Mouse (Mus musculus): ENCODE data around the gene Gpr156. TPM values are rescaled to one million over a fixed set of nuclear protein-coding genes. Genes with fewer than 3 reads are reported as not detected.
"Not testable (repeated sequence)": the region's sequence is repeated elsewhere in the genome, so short reads cannot be mapped to it uniquely, and the experiment has no call there.

The Gpr156 gene
- polyA plus RNA-seq, 1 experiment from 2014 or later, result 1.1 TPM

DNA sequence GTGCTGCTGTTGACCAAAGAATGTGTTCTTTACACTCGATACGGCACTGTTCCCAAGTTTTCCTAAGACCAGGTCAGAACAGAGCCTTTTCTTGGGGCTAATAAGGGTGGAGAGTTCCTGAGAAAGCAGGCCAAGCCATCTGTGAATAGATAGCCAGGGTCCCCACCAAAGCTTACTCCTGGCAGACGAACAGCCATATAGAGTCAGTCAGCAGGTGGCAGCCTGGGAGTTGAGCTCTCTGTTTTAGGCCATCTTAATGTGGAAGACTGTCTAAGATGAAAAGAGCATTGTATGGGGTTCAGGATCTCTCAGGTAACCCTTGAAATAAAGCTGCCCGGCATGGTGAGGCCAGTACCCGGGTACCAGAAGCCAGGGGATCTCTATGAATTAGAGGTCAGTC is 116.8 kb downstream of the Gpr156 start:
- WGBS, result 86% methylated on average over 5 of the region's 5 CpGs
- H3K4me3 ChIP-seq, result no peak overlapping the region

DNA sequence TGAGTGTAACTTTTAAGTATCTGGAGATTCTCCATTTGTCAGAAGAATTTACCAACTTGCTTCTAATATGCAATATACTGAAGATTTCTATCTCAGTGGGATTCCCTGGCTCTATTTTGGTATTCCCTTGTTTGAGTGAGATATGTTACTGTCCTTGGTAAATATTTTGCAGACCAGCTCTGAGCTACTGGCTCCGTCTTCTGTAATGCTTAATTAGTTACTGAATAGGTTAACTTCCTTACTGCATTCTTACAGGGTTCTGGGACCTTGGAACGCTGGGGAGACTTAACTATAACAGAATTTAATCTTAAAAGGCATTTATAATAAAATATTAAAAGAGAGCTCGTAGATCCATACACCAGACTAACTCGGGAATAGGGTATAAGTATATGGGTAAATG is 121.8 kb downstream of the Gpr156 start:
- H3K4me3 ChIP-seq; H3K36me3 ChIP-seq; ATAC-seq (ENCODE audit: insufficient number of reproducible peaks, low FRiP score); H3K9me3 ChIP-seq (replicated peaks); H3K4me1 ChIP-seq (replicated peaks); H3K27ac ChIP-seq (ENCODE audit: poor library complexity, severe bottlenecking); H3K27me3 ChIP-seq (replicated peaks); H3K9ac ChIP-seq; H3K4me2 ChIP-seq: not testable (repeated sequence)
- 76% methylated on average over 4 of the region's 4 CpGs for WGBS

More for the DNA sequence above, 116.8 kb downstream of the Gpr156 start:
- Histone ChIP-seq H3K4me2 (no peak overlapping the region), H3K36me3 (no peaks in the 10 kb centered on the region), H3K4me1 (replicated peaks) (no peaks in the 10 kb centered on the region), H3K27me3 (replicated peaks) (no peaks in the 10 kb centered on the region), H3K27ac (ENCODE audit: poor library complexity, severe bottlenecking) (no peak overlapping the region), H3K9ac (no peak overlapping the region), H3K9me3 (replicated peaks) (no peaks in the 10 kb centered on the region)
- no peak for ATAC-seq (ENCODE audit: insufficient number of reproducible peaks, low FRiP score)

DNA sequence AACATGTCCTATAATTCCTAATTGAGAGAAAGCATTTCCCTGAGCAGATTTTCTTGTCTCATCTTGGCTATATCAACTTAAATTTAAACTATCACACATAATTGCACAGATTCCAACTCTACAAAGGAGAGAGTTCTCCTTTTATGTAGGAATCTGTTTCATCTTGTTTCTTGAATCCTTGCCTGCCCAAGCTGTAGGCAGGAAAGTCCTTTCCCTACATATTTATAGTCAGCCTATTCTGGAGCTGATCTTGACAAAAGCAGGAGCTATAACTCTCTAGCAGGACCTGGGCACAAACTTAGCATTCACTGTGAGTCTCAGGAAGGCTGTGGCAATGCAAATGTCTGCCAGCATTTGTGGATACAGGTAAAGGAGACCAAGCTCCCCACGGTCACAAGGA is 125.9 kb downstream of the Gpr156 start:
- H3K9me3 ChIP-seq (replicated peaks), result no peaks in the 10 kb centered on the region
- 86% methylated on average over 1 of the region's 1 CpGs for WGBS
- no peaks in the 10 kb centered on the region for H3K36me3 ChIP-seq
- no peaks in the 10 kb centered on the region for H3K4me1 ChIP-seq (replicated peaks)
- no peak for ATAC-seq (ENCODE audit: insufficient number of reproducible peaks, low FRiP score)
- no peak overlapping the region for H3K27ac ChIP-seq (ENCODE audit: poor library complexity, severe bottlenecking)
- H3K4me3 ChIP-seq, result no peak overlapping the region
- no peak overlapping the region for H3K4me2 ChIP-seq
- no peak overlapping the region for H3K9ac ChIP-seq
- no peaks in the 10 kb centered on the region for H3K27me3 ChIP-seq (replicated peaks)

DNA sequence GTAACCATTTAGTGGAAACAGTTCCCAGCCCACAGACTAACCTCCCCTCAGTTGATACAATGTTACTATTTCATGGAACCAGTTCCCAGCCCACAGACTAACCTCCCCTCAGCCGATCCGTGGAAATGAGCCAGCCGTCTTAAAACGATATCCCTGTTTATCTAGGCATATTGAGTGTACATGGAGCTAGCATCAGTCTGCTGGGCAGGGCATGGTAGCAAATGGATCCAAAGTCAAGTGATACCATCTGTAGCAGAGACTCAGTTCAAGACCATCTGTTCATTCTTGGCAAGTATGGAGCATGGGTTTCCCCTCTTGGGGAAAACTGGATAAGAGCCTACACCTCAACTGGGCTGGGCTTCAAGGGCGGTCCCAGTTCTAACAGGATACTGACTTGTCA is 128.3 kb downstream of the Gpr156 start:
- no peak overlapping the region for H3K27ac ChIP-seq (ENCODE audit: poor library complexity, severe bottlenecking)
- ATAC-seq (ENCODE audit: insufficient number of reproducible peaks, low FRiP score), result no peak
- WGBS, result 84% methylated on average over 5 of the region's 5 CpGs
- no peaks in the 10 kb centered on the region for H3K36me3 ChIP-seq
- H3K4me2 ChIP-seq, result no peak overlapping the region
- no peaks in the 10 kb centered on the region for H3K9me3 ChIP-seq (replicated peaks)
- no peak overlapping the region for H3K4me3 ChIP-seq
- H3K4me1 ChIP-seq (replicated peaks), result no peaks in the 10 kb centered on the region
- H3K9ac ChIP-seq, result no peak overlapping the region
- H3K27me3 ChIP-seq (replicated peaks), result no peaks in the 10 kb centered on the region

DNA sequence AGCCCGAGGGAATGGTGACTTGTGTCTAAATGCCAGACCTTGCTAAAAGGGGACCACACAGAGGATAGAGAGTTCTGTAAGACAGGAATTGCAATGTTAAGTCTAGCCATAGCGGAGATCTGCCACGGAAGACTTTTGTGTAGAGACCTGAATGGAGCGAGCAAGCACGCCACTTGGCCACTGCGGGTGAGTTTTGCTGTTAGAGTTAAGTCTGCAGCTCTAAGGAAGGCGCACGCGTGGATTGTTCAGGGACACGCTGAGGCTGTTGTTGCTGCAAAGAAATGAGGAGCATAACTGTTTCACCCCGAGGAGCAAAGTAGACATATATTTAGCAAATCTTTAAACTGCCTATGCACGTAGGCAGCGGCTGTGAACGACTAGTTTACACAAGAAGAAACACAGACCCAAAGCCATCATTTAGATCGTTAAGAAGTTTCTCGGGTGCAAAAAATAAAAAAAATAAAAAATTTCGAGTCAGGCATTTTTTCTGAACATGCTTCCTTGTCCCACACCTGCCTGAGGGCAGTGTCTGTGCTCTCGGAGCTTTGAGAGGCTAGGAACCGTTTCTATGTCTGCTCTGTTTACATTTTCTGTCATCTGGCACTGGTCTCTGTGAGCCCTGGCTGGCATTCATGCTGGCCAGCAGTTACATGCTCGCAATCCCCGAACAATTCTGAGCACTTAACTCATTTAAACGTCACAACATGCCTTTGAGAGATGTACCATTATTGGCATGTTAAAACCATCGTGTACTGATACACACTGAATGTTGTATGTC is 131.7 kb downstream of the Gpr156 start:
- Histone ChIP-seq H3K9ac (no peak overlapping the region), H3K27me3 (replicated peaks) (no peaks in the 10 kb centered on the region), H3K4me1 (replicated peaks) (no peaks in the 10 kb centered on the region), H3K4me2 (no peak overlapping the region), H3K4me3 (no peak overlapping the region), H3K27ac (ENCODE audit: poor library complexity, severe bottlenecking) (no peak overlapping the region), H3K36me3 (no peaks in the 10 kb centered on the region), H3K9me3 (replicated peaks) (no peaks in the 10 kb centered on the region)
- WGBS, result 71% methylated on average over 23 of the region's 23 CpGs
- ATAC-seq (ENCODE audit: insufficient number of reproducible peaks, low FRiP score), result no peak

Other genes with a start within 250 kb of the Gpr156 start
- 558 and 559 TPM in 2 replicates for gene Fstl1, start 139.6 kb upstream of the Gpr156 start, polyA plus RNA-seq (2016; fragmentation: Nextera tagmentation; extraction: Ambion mirVana)
- 0.51 and 0.89 TPM in 2 replicates for gene Gm36028, start 55.4 kb upstream of the Gpr156 start, polyA plus RNA-seq (2016; fragmentation: Nextera tagmentation; extraction: Ambion mirVana)
- 53.6 and 56.5 TPM in 2 replicates for gene Lrrc58, start 48.1 kb upstream of the Gpr156 start, polyA plus RNA-seq (2016; fragmentation: Nextera tagmentation; extraction: Ambion mirVana)
- 46.8 and 47.3 TPM in 2 replicates for gene Gsk3b, start 172.5 kb downstream of the Gpr156 start, polyA plus RNA-seq (2016; fragmentation: Nextera tagmentation; extraction: Ambion mirVana)